Mouse (Mus musculus) monocyte, adult 59 days (primary cell): ENCODE results near the gene Osbpl8. TPM values are rescaled to one million over a fixed set of nuclear protein-coding genes. Genes with fewer than 3 reads are reported as not detected.

Experiments used
- total RNA-seq, 2 experiments: library from RNA; stranded (reverse); gene quantifications; one replicate each; pipeline ENCODE4 v1.2.4; 2023

Osbpl8 gene
- 10 to 100 TPM; 76.8 to 77.4 TPM for total RNA-seq

DNA sequence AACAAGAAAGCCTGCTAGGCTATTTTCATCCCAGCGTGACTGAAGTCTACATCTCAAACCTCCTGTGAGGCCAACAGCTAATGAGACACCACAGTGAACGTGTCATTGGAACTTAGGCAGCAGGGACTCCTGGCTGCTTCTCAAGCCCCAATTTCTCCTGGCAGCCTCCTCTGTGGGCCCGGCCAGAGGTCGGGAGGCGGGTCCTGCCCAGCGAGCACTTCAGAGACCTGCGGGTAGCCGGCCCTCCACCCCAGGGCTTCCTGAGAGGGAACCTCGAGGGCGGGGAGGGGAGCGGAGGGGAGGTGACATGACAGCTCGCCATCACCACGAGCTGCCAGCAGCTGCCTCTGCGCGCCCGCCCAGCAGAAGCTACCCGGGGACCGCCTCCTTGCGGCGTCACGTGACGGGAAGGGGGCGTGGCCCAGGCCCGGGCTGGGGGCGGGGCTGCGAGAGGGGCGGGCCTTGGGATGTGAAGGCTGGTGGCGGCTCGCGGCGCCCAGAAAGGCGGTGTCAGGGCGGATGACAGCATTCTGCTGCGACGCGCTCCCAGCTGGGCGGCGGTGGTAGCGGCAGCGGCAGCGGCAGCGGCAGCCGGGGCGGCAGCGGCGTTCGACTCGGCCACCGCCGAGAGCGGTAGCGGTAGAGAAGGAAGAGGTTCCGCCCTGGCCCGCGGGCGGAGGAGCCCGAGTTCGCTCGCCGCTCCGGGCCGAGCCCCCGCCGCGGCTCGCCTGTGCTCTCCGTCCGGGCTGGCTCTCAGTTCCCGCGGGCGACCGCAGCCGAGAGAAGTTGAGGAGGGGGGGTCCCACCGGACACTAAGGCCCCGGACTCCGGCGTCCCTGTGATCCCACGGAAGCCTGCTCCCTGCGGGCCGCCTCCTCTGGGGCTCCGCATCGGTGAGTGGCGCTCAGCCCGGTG, at the start of gene Osbpl8:
TSS of gene Osbpl8 (plus strand) at position 449 of the 915 bp plus-strand sequence.

DNA sequence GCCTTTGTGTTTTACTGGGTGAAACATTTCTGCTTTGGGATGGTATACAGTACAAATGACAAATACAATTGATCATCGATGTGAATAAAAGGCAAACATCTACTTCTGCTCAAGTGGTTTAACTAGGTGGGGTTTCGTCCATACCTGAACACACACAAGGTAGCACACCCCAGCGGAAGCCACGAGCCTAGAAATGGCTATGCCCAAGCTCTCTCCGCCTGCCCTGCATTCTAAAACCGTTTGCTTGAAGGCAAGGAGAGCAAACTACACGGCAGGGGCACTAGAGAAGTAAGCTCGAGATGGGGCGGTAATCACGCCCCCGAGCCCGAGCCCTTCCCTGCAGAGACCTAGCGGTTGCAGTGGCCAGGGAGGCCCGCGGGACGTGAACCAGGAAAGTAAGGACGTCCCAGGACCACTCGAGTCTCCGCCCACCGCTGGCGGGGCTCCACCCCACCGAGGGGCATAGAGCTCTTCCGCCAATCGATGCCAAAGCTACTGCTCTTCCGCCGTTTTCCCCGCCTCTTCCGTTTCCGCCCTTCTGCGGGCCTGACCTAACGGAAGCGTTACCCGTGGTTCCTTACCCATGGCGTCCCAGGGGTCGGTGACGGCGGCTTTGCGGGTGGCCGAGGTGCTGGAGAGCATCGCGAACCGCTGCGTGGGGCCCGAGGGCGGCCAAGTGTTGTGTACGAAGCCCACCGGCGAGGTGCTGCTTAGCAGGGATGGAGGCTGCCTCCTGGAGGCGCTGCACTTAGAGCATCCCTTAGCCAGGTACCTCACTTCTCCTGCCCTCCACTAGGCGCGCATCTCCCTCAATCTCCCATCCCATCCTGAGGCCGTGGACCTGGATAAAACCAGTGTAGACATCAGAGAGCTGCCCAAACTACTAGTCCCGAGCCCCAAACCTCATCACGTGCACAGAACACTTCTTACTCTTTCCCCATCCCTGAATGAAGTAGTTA, 133.9 kb downstream of the Osbpl8 start, which contains the start of gene Bbs10:
TSS of gene Bbs10 (plus strand) at position 540 of the 959 bp plus-strand sequence.

Other genes starting within 250 kb of the Osbpl8 start
- 10 to 100 TPM; 16.9 to 22.0 TPM for gene Csrp2, start 245.0 kb upstream of the Osbpl8 start, total RNA-seq
- gene Zdhhc17, start 154.6 kb upstream of the Osbpl8 start, total RNA-seq, result 10 to 100 TPM; 29.9 to 33.1 TPM
- gene Bbs10, start 133.9 kb downstream of the Osbpl8 start, total RNA-seq, result 1 to 10 TPM in 1 of 2 experiments, under 1 TPM in 1; 0.58 to 1.5 TPM